Mouse (Mus musculus) megakaryocyte, embryonic 14.5 days (primary cell): ENCODE measurements around the gene Zfp64.

Experiments
- FLI1 ChIP-seq: IDR thresholded peaks from 2 replicates; pipeline ENCODE4 v1.6.1; 2012; ENCODE audit warnings: low read length, inconsistent platforms, mixed read lengths
- GATA1 ChIP-seq: IDR thresholded peaks from 3 replicates; pipeline ENCODE4 v1.6.1; 2012; ENCODE audit warnings: mixed read lengths, low read length, inconsistent platforms, borderline replicate concordance

GRCm38 (mm10) chr2:168929691-168930090, 25.7 kb downstream of the Zfp64 start:
- TF ChIP-seq GATA1 (no peak), FLI1 (no peak)
